Mouse (Mus musculus) midbrain, embryonic 11.5 days (tissue): ENCODE results near the gene Gper1. TPM values are rescaled to one million over a fixed set of nuclear protein-coding genes. Genes with fewer than 3 reads are reported as not detected.

ENCODE experiments used
- ATAC-seq: fragments of 200-750 bp; cut with Nextera tagmentation; 2 replicates; pipeline ENCODE4 v1.8.0; 2017; ENCODE audit warnings: moderate TSS enrichment, moderate library complexity; ENCODE audit not compliant: low FRiP score
- DNase-seq: peaks from one replicate; pipeline ENCODE4 v3.0.0; 2015; ENCODE audit warnings: low spot score; ENCODE audit errors: missing footprints
- H3K27ac ChIP-seq: fragments of 300-500 bp; sonication (generic); 2 replicates; pipeline ENCODE4 v1.5.1; 2014; ENCODE audit warnings: low read depth, low read length
- H3K27me3 ChIP-seq: fragments of 300-500 bp; sonication (generic); 2 replicates; pipeline ENCODE4 v1.6.1; 2014; ENCODE audit warnings: mild to moderate bottlenecking, low read length, moderate library complexity, mixed read lengths; ENCODE audit not compliant: control insufficient read depth, insufficient read depth
- H3K36me3 ChIP-seq: fragments of 300-500 bp; sonication (generic); 2 replicates; pipeline ENCODE4 v1.6.1; 2014; ENCODE audit warnings: mild to moderate bottlenecking, low read length, moderate library complexity, mixed read lengths; ENCODE audit not compliant: control insufficient read depth, insufficient read depth
- H3K4me1 ChIP-seq: fragments of 300-500 bp; sonication (generic); 2 replicates; pipeline ENCODE4 v1.6.1; 2014; ENCODE audit warnings: low read length; ENCODE audit not compliant: control insufficient read depth, insufficient read depth
- H3K4me2 ChIP-seq: fragments of 300-500 bp; sonication (generic); 2 replicates; pipeline ENCODE4 v1.6.1; 2014; ENCODE audit warnings: mild to moderate bottlenecking, moderate library complexity
- H3K4me3 ChIP-seq: fragments of 300-500 bp; sonication (generic); 2 replicates; pipeline ENCODE4 v1.5.1; 2014; ENCODE audit warnings: low read depth, low read length
- H3K9ac ChIP-seq: fragments of 300-500 bp; sonication (generic); 2 replicates; pipeline ENCODE4 v1.6.1; 2014; ENCODE audit warnings: low read length
- H3K9me3 ChIP-seq: fragments of 300-500 bp; sonication (generic); 2 replicates; pipeline ENCODE4 v1.6.1; 2016; ENCODE audit warnings: low read length; ENCODE audit not compliant: control insufficient read depth
- WGBS: fragments of 180-500 bp; shearing (Covaris S2); extraction: QIAGEN DNeasy Blood & Tissue Kit; methylation state at CpG from one replicate; pipeline ENCODE4 v1.1.7; 2014; 5-methylcytosine and 5-hydroxymethylcytosine counted together
- polyA plus RNA-seq: library from polyadenylated mRNA; unstranded; fragments of >200 nt; fragmentation: Nextera tagmentation; extraction: Ambion mirVana; gene quantifications from 2 replicates; pipeline ENCODE4 v1.2.1, GENCODE M21; 2014

Gper1 gene
- polyA plus RNA-seq, 1 experiment from 2014 or later = 1.9 TPM

DNA sequence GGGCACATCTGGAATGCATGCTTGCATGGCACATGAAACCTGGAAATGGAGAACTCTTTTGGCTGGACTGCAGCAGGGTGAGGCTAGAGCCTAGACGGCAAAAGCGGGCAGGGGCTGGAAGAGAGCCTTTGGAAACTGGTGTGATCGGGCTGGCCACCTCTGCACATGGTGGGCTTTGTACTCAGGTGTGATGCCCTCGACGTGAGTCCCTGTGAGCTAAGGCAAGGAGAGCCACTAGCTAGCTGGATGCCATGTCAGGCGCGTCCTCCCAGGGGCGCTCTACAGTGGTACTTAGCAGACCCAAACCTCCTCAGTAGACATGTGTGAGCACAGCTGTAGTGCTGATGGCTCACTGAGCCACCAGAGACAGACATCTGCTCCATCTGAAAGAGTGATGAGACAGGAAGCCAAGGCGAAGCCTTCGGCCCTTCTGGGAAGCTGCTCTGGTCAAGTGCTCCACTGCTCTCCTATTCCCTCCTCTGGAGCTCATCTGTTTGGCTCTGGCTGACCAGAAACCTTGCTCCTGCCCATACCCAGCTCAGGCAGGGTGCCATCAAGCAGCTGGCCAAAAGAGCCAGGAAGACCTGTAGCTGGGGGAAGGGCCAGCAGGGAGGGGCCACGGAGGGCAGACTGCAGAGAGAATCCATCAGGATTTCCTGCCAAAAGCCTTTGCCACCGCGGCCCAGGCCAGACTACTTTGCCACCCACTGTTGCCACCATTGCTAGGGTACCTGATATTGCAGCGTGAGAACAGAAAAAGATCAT is 15.6 kb upstream of the Gper1 start:
- DNase-seq (no peak), ATAC-seq (no peak)
- 88% methylated on average over 14 of the region's 14 CpGs for WGBS
- Histone ChIP-seq H3K36me3 (no peaks in the 10 kb centered on the region), H3K4me1 (no peaks in the 10 kb centered on the region), H3K4me2 (no peak overlapping the region), H3K9me3 (no peaks in the 10 kb centered on the region), H3K27ac (no peak overlapping the region), H3K9ac (no peak overlapping the region), H3K27me3 (no peaks in the 10 kb centered on the region), H3K4me3 (no peak overlapping the region)

GRCm38 (mm10) chr5:139408511-139408910 is 14.4 kb upstream of the Gper1 start:
- Histone ChIP-seq H3K4me3 (no peak overlapping the region), H3K4me1 (no peaks in the 10 kb centered on the region), H3K9me3 (no peaks in the 10 kb centered on the region), H3K4me2 (no peak overlapping the region), H3K27me3 (no peaks in the 10 kb centered on the region), H3K9ac (no peak overlapping the region), H3K36me3 (no peaks in the 10 kb centered on the region), H3K27ac (no peak overlapping the region)
- DNase-seq (no peak), ATAC-seq (no peak)
- WGBS = 88% methylated on average over 7 of the region's 7 CpGs

- DNase-seq = no peak
Observed at GRCm38 (mm10) chr5:139409412-139409811, 13.5 kb upstream of the Gper1 start.

DNA sequence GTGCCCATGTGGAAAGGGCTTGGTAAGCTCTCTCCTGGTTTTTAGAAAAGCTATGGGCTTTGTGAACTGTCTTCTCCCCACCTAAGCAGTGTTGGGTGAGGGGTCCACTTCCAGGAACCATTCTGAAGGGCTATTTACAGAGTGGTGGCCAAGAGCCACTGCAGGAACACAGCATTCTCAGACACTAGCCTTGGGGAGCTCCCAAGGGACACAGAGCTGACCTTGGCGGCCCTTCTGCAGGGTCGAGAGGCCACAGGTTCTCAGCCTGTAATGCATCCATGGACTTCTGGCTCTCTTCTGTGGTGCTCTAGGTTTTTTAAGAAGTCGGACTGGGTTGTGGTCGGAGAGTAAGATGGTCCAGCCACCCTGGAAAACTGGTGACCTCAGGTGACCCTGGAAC is 12.9 kb upstream of the Gper1 start:
- DNase-seq = no peak

More at GRCm38 (mm10) chr5:139409412-139409811, 13.5 kb upstream of the Gper1 start:
- no peaks in the 10 kb centered on the region for H3K9me3 ChIP-seq
- no peaks in the 10 kb centered on the region for H3K27me3 ChIP-seq
- no peaks in the 10 kb centered on the region for H3K36me3 ChIP-seq
- H3K4me2 ChIP-seq = no peak overlapping the region
- H3K9ac ChIP-seq = no peak overlapping the region
- WGBS = 88% methylated on average over 12 of the region's 12 CpGs
- H3K27ac ChIP-seq = no peak overlapping the region
- H3K4me3 ChIP-seq = no peak overlapping the region
- ATAC-seq = no peak
- no peaks in the 10 kb centered on the region for H3K4me1 ChIP-seq

DNA sequence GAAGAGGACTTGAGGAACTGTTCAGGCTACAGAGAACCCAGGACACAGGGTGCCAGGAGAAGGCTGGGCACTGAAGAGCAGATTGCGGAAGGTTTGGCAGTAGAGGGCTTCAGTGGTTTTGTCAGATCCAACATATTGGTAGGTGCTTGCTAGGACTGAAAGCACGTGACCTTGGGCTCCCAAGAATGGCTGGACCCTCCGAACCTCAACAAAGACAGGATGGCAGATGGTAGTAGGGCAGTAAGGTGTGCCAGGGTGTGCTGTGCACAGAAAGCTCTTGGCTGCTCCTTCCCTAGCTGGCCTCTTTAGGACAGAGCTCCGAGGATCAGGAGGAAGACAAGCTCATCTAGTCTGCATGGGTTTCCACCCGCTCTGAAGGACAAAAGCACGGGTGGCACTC is 11.8 kb upstream of the Gper1 start:
- ATAC-seq (no peak), DNase-seq (no peak)
- H3K9me3 ChIP-seq = no peaks in the 10 kb centered on the region
- no peak overlapping the region for H3K4me2 ChIP-seq
- H3K9ac ChIP-seq = no peak overlapping the region
- H3K4me1 ChIP-seq = no peaks in the 10 kb centered on the region
- H3K27me3 ChIP-seq = no peaks in the 10 kb centered on the region
- 91% methylated on average over 6 of the region's 6 CpGs for WGBS
- no peak overlapping the region for H3K4me3 ChIP-seq
- H3K27ac ChIP-seq = no peak overlapping the region
- H3K36me3 ChIP-seq = no peaks in the 10 kb centered on the region

More for the DNA sequence above, 12.9 kb upstream of the Gper1 start:
- Histone ChIP-seq H3K4me2 (no peak overlapping the region), H3K9ac (no peak overlapping the region), H3K4me3 (no peak overlapping the region), H3K36me3 (no peaks in the 10 kb centered on the region), H3K27me3 (no peaks in the 10 kb centered on the region), H3K9me3 (no peaks in the 10 kb centered on the region), H3K27ac (no peak overlapping the region), H3K4me1 (no peaks in the 10 kb centered on the region)
- no peak for ATAC-seq
- 88% methylated on average over 4 of the region's 4 CpGs for WGBS

GRCm38 (mm10) chr5:139411665-139412314 is 11.2 kb upstream of the Gper1 start:
- ATAC-seq = no peak
- WGBS = 88% methylated on average over 15 of the region's 15 CpGs

GRCm38 (mm10) chr5:139413545-139413944 is 9.4 kb upstream of the Gper1 start:
- WGBS = 88% methylated on average over 4 of the region's 4 CpGs
- H3K4me3 ChIP-seq = no peak overlapping the region
- no peak overlapping the region for H3K4me2 ChIP-seq
- no peaks in the 10 kb centered on the region for H3K36me3 ChIP-seq
- ATAC-seq (no peak), DNase-seq (no peak)
- no peak overlapping the region for H3K27ac ChIP-seq
- no peak overlapping the region for H3K9ac ChIP-seq
- H3K9me3 ChIP-seq = no peaks in the 10 kb centered on the region
- H3K27me3 ChIP-seq = no peaks in the 10 kb centered on the region
- H3K4me1 ChIP-seq = peaks cover 1% of the 10 kb centered on the region; the same call in 1 of the 2 replicates

More at GRCm38 (mm10) chr5:139411665-139412314, 11.2 kb upstream of the Gper1 start:
- Histone ChIP-seq H3K27me3 (no peaks in the 10 kb centered on the region), H3K36me3 (no peaks in the 10 kb centered on the region), H3K9ac (no peak overlapping the region), H3K4me1 (no peaks in the 10 kb centered on the region), H3K9me3 (no peaks in the 10 kb centered on the region), H3K4me2 (no peak overlapping the region), H3K4me3 (no peak overlapping the region), H3K27ac (no peak overlapping the region)
- no peak for DNase-seq

DNA sequence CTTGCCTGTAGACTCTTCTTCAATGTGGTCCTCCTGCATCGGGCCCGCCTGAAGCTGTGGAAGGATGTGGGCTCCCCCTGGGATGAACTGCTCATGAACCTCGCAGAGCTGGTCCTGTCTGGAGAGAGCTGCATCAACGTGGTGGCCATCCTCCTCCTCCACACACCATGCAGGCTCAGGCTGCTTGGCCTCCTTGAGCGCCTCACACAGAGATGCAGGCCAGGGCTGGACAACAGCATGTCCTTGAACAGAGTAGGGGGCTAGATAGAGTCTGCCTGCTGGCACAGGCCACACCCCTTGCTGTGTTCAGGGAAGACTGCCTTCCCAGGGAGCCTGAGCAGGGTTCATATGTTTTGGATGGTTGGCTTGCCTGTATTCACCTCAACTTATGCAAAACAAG is 8.0 kb upstream of the Gper1 start:
- ATAC-seq = no peak
- H3K9me3 ChIP-seq = no peaks in the 10 kb centered on the region
- 92% methylated on average over 5 of the region's 5 CpGs for WGBS

DNA sequence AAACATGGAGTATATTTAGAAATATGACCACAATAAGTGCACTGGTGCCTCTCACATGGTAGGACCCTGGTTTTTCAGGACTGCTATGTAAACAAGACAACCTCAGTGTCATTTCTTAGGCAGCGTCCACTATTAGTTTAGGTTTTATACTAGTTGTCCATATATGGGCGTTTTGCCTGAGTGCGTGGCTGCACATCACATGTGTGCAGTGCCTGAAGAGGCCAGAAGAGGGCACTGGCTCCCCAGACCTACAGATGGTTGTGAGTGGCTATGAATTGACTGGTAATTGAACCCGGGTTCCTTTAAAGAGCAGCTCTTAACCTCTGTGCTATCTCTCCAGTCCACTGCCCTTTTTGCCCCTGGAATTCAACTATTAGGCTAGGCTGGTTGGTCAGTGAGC is 6.0 kb upstream of the Gper1 start:
- no peak for DNase-seq
- Histone ChIP-seq H3K4me3 (no peak overlapping the region), H3K4me2 (no peak overlapping the region), H3K27ac (no peak overlapping the region), H3K27me3 (no peaks in the 10 kb centered on the region), H3K9ac (no peak overlapping the region), H3K36me3 (no peaks in the 10 kb centered on the region), H3K4me1 (peaks cover 9% of the 10 kb centered on the region; the same call in 1 of the 2 replicates), H3K9me3 (no peaks in the 10 kb centered on the region)
- WGBS = 94% methylated on average over 4 of the region's 4 CpGs
- no peak for ATAC-seq

More for the DNA sequence above, 8.0 kb upstream of the Gper1 start:
- Histone ChIP-seq H3K27ac (no peak overlapping the region), H3K27me3 (no peaks in the 10 kb centered on the region), H3K4me2 (no peak overlapping the region), H3K4me3 (no peak overlapping the region), H3K4me1 (peaks cover 9% of the 10 kb centered on the region; the same call in 1 of the 2 replicates), H3K9ac (no peak overlapping the region), H3K36me3 (no peaks in the 10 kb centered on the region)
- DNase-seq = no peak
